Mouse (Mus musculus): Measurements from ENCODE around the gene Taar2.

DNA sequence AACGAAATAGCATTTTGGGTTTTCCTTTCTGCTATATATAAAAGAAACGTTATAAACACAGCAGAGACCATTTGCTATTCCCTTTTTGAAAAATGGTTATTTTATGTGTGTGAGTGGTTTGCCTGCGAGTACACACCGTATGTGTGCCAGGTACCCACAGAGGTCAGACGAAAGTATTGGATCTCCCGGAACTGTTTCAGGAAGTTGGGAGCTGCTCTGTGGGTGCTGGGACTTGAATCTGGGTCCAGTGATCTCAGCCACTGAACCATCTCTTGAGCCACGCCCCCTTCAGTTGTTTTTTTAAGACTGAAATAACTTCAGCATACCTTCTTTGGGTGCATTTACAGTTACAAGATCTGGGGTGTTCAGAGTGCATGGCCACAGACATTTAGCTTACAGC is 43.0 kb upstream of the Taar2 start:
- TF ChIP-seq POLR2A (IDR thresholded peaks at IDR 0.05; ENCODE audit: insufficient read length, low read depth), result no peak
- no peak for TF ChIP-seq USF1 (IDR thresholded peaks at IDR 0.05; ENCODE audit: low read depth)
